Mouse (Mus musculus) midbrain, embryonic 14.5 days (tissue): ENCODE results near the gene Il22. TPM values are rescaled to one million over a fixed set of nuclear protein-coding genes. Genes with fewer than 3 reads are reported as not detected.
"Not testable (repeated sequence)": the region's sequence is repeated elsewhere in the genome, so short reads cannot be mapped to it uniquely, and the experiment has no call there.

Experiments used
- ATAC-seq: fragments of 200-750 bp; cut with Nextera tagmentation; 2 replicates; pipeline ENCODE4 v1.8.0; 2017; ENCODE audit warnings: moderate number of reproducible peaks, moderate library complexity; ENCODE audit not compliant: low FRiP score, low TSS enrichment
- DNase-seq: peaks from one replicate; pipeline ENCODE4 v3.0.0-alpha.2; 2015
- H3K27ac ChIP-seq: fragments of 300-500 bp; sonication (generic); replicated peaks from 2 replicates; pipeline ENCODE4 v1.5.1; 2014; ENCODE audit warnings: mild to moderate bottlenecking, low read depth, low read length, moderate library complexity
- H3K27me3 ChIP-seq: fragments of 300-500 bp; sonication (generic); 2 replicates; pipeline ENCODE4 v1.6.1; 2014; ENCODE audit warnings: low read length, control low read depth, mixed read lengths; ENCODE audit not compliant: control insufficient read depth, insufficient read depth
- H3K36me3 ChIP-seq: fragments of 300-500 bp; sonication (generic); 2 replicates; pipeline ENCODE4 v1.6.1; 2014; ENCODE audit warnings: low read length, control low read depth; ENCODE audit not compliant: control insufficient read depth, insufficient read depth
- H3K4me1 ChIP-seq: fragments of 300-500 bp; sonication (generic); 2 replicates; pipeline ENCODE4 v1.6.1; 2014; ENCODE audit warnings: mild to moderate bottlenecking, antibody characterized with exemption, low read length, control low read depth; ENCODE audit not compliant: control insufficient read depth, insufficient read depth
- H3K4me2 ChIP-seq: fragments of 300-500 bp; sonication (generic); 2 replicates; pipeline ENCODE4 v1.6.1; 2014; ENCODE audit warnings: mild to moderate bottlenecking, low read length, moderate library complexity
- H3K4me3 ChIP-seq: fragments of 300-500 bp; sonication (generic); replicated peaks from 2 replicates; pipeline ENCODE4 v1.5.1; 2014; ENCODE audit warnings: low read depth, low read length
- H3K9ac ChIP-seq: fragments of 300-500 bp; sonication (generic); replicated peaks from 2 replicates; pipeline ENCODE4 v1.6.1; 2014; ENCODE audit warnings: mild to moderate bottlenecking, low read length, moderate library complexity
- H3K9me3 ChIP-seq: fragments of 300-500 bp; sonication (generic); 2 replicates; pipeline ENCODE4 v1.6.1; 2016; ENCODE audit warnings: low read length, control low read depth, mixed read lengths; ENCODE audit not compliant: control insufficient read depth
- WGBS: fragments of 180-500 bp; shearing (Covaris S2); extraction: QIAGEN DNeasy Blood & Tissue Kit; methylation state at CpG from one replicate; pipeline ENCODE4 v1.1.7; 2014; 5-methylcytosine and 5-hydroxymethylcytosine counted together
- polyA plus RNA-seq: library from polyadenylated mRNA; unstranded; fragments of >200 nt; fragmentation: Nextera tagmentation; extraction: Ambion mirVana; gene quantifications from 2 replicates; pipeline ENCODE4 v1.2.1, GENCODE M21; 2014

Il22 gene
- not detected in 2 replicates for polyA plus RNA-seq

DNA sequence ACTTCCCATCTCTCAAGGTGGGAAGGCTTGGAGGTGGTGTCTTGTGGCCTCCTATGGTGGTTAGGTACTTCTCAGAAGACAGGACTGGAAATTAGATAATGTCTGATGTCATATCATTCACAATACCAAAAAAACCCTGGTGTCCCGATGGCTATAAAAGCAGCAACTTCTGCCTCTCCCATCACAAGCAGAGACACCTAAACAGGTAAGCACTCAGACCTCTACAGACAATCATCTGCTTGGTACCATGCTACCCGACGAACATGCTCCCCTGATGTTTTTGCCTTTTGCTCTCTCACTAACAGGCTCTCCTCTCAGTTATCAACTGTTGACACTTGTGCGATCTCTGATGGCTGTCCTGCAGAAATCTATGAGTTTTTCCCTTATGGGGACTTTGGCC lies at the start of gene Il22:
Il22 (plus strand) TSS at position 301 of the 400 bp plus-strand sequence.
- Histone ChIP-seq H3K4me2 (no peak within 1 kb of the TSS), H3K4me3 (no peak within 1 kb of the TSS), H3K4me1 (no peaks in the 10 kb centered on the region), H3K36me3 (no peaks in the 10 kb centered on the region), H3K9me3 (no peaks in the 10 kb centered on the region), H3K9ac (no peak within 1 kb of the TSS), H3K27me3 (no peaks in the 10 kb centered on the region), H3K27ac (no peak within 1 kb of the TSS)
- DNase-seq = no peak
- no peak for ATAC-seq
- 98% methylated on average over 4 of the region's 4 CpGs for WGBS

DNA sequence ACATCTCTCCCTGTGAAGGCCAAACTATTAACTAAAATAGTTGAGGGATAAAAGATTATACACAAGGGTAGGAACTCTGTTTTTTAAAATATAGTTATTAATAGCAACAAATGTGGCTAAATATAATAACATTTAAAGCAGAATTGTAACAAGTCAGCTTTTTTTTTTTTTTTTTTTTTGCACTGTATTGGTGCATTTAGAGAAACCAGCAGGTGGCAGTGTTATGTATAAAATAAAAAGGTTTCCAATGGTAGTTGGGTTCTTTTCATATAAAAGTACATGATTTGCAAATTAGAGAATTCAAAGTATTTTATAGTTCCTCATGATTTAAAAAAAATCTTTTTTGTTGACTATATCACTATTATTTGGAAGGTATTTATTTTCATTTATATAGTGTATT lies 48.8 kb upstream of the Il22 start:
- ATAC-seq (no peak), DNase-seq (peak; percentile 81)
- H3K36me3 ChIP-seq = peaks cover 58% of the 10 kb centered on the region

DNA sequence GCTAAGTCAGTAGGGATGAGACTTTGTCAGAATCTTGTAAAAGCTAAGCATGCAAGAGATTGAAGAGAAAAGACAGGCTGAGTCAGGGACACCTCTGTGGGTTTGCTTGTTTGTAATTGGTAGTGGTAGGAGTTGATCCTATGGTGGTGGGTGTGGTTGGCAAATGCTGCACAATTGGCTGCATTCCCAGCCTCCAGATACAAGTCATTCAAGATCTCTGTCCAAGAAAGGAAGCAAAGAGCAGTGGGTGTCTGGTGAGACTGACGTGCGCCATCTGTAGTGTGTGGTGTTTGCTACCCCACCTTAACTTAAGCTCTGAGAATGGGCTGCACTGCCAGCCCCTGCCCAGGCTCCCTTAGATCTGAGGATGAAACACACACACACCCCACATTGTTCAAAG lies 43.6 kb upstream of the Il22 start:
- Histone ChIP-seq H3K4me1 (no peaks in the 10 kb centered on the region), H3K9me3 (no peaks in the 10 kb centered on the region), H3K4me2 (no peak overlapping the region), H3K36me3 (peaks cover 76% of the 10 kb centered on the region), H3K9ac (no peak overlapping the region), H3K27me3 (no peaks in the 10 kb centered on the region), H3K27ac (no peak overlapping the region), H3K4me3 (no peak overlapping the region)
- ATAC-seq (no peak), DNase-seq (no peak)
- 97% methylated on average over 2 of the region's 2 CpGs for WGBS

More for the DNA sequence above, 48.8 kb upstream of the Il22 start:
- Histone ChIP-seq H3K4me3 (no peak overlapping the region), H3K4me2 (no peak overlapping the region), H3K9ac (no peak overlapping the region), H3K4me1 (no peaks in the 10 kb centered on the region), H3K27ac (no peak overlapping the region), H3K9me3 (no peaks in the 10 kb centered on the region), H3K27me3 (no peaks in the 10 kb centered on the region)

DNA sequence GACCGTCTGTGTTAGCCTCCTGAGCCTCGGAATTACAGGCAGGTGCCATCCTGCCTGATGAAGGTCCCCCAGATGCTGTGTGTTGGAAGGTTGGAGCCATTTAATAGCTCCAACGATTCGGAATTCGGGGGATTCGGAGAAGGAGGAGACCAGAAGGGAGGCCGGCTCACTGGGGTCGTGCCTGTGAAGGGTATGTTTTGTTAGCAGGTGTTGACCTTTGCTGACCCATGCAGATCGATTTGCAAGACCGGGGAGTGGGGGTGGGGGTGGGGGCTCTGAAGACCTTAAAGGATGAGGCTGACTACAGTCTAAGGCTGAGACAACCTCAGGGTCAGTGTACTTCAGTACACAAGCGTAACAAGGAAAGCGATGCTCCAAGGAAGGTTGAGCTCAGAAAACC lies 35.5 kb upstream of the Il22 start:
- Histone ChIP-seq H3K27me3 (no peaks in the 10 kb centered on the region), H3K9ac (no peak overlapping the region), H3K4me1 (no peaks in the 10 kb centered on the region), H3K9me3 (no peaks in the 10 kb centered on the region), H3K4me3 (no peak overlapping the region), H3K4me2 (no peak overlapping the region), H3K27ac (no peak overlapping the region), H3K36me3 (peaks cover 44% of the 10 kb centered on the region)
- no peak for DNase-seq
- no peak for ATAC-seq
- 70% methylated on average over 12 of the region's 12 CpGs for WGBS

DNA sequence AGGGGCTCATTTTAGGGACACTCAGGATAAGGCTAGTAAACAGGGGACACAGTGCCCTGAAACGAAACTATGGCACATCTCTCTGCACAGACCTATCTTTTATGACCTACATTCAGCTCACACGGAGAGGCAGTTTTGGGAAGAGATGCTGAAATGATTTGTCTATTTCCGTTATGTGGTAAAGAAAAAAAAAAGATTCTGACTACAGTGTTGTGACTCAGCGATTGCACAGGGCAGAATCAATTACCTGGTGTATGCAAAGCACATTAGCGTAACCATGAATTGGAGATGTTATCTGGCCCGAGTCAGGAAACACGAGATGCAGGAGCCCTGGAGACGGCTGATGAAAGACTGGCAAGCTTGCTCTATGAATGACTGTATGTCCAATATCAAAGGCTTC lies 32.3 kb upstream of the Il22 start:
- Histone ChIP-seq H3K9me3 (no peaks in the 10 kb centered on the region), H3K36me3 (peaks cover 17% of the 10 kb centered on the region), H3K9ac (no peak overlapping the region), H3K27ac (no peak overlapping the region), H3K4me3 (no peak overlapping the region), H3K4me1 (no peaks in the 10 kb centered on the region), H3K4me2 (no peak overlapping the region), H3K27me3 (no peaks in the 10 kb centered on the region)
- WGBS = 78% methylated on average over 8 of the region's 8 CpGs
- ATAC-seq = no peak
- DNase-seq = peak; percentile 20

DNA sequence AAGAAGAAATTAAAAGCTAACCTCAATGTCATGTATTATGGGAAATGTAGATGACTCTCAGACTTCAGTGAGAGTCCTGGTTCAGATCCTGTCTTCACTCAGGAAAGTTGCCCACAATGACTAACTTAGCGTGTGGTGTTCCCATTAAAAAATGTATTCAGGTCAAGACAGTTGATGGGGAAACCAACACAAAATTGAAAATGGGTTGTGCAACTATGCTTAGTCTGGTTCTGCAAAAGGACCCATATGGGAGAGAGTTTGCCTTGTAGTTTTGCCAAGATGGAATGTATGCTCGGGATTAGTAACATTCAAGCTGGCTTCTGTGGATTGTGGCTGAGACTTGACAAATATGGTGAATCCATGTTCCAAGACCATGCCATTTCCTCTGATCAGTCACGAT lies 31.9 kb upstream of the Il22 start:
- no peak overlapping the region for H3K4me3 ChIP-seq

DNA sequence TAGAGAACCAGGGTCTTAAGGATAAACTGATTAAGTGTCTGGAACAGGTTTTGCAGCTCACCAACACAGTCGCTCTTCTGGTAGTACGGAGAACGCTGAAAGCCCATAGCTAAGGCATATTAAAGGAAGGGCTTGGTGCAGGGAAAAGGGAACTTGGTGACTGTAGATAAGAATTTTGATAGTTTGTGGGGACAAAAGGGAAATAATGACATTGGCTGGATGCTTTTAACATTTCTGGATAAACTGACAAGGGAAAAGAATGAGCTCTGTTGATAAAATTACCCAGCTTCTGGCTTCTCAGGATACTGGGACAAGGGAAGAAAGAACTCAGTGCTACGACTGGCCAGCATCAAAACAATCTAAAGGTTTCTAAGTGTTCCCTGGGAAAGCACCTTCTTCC lies 29.2 kb upstream of the Il22 start:
- not testable (repeated sequence) for DNase-seq

More for the DNA sequence above, 31.9 kb upstream of the Il22 start:
- H3K27me3 ChIP-seq = no peaks in the 10 kb centered on the region
- H3K9me3 ChIP-seq = no peaks in the 10 kb centered on the region
- DNase-seq (no peak), ATAC-seq (no peak)
- no peak overlapping the region for H3K4me2 ChIP-seq
- H3K4me1 ChIP-seq = no peaks in the 10 kb centered on the region
- peaks cover 12% of the 10 kb centered on the region for H3K36me3 ChIP-seq
- no peak overlapping the region for H3K27ac ChIP-seq
- 96% methylated on average over 3 of the region's 3 CpGs for WGBS
- no peak overlapping the region for H3K9ac ChIP-seq

DNA sequence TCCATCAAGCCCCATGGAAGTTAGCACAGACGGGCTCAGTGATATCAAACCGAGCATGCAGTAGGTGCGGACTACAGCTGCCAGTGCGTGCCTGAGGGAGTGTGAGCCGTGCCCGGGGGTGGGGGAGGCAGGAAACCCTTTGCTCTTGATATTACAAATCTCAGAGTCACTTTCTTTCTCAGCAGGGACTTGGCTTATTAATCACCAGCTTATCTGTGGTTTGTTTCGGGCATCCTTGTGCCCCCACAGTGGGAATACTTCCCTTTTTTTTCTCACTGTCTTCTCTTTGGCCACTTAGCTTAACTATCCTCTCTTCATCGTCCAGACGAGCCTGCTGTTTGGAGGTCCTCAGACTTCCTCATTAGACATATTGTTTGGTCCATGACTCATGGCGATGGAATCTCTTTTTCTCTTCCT lies 26.0 kb upstream of the Il22 start:
- DNase-seq (no peak), ATAC-seq (no peak)
- WGBS = 89% methylated on average over 10 of the region's 10 CpGs
- Histone ChIP-seq H3K27me3 (no peaks in the 10 kb centered on the region), H3K27ac (no peak overlapping the region), H3K9ac (no peak overlapping the region), H3K36me3 (no peaks in the 10 kb centered on the region), H3K4me2 (no peak overlapping the region), H3K9me3 (no peaks in the 10 kb centered on the region), H3K4me3 (no peak overlapping the region), H3K4me1 (no peaks in the 10 kb centered on the region)

More for the DNA sequence above, 29.2 kb upstream of the Il22 start:
- not testable (repeated sequence) for H3K36me3 ChIP-seq, H3K4me1 ChIP-seq, H3K4me3 ChIP-seq, ATAC-seq, H3K9me3 ChIP-seq, H3K27me3 ChIP-seq, H3K27ac ChIP-seq, H3K9ac ChIP-seq, H3K4me2 ChIP-seq
- WGBS = 82% methylated on average over 4 of the region's 4 CpGs

DNA sequence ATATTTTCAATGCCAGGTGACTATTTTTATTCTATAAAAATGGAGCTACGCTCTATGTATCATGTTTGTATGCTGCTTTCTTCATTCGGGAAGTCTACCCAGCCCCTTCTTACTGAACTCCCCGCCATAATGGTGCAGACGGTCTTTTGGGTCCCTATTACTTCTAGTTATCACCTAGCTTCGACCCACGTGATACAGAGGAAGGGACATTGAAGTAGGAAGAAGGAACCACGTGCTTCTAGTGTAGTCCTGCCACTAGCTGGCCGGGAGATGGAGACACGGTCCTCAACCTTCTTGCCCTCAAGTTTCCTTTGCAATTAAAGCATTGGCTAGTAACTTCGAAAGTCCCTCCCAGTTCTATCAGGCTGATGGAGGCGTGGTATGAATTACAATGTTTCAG lies 25.5 kb upstream of the Il22 start:
- no peak for DNase-seq
- no peak for ATAC-seq

More for the DNA sequence above, 25.5 kb upstream of the Il22 start:
- no peak overlapping the region for H3K9ac ChIP-seq
- no peaks in the 10 kb centered on the region for H3K27me3 ChIP-seq
- WGBS = 90% methylated on average over 11 of the region's 11 CpGs
- no peak overlapping the region for H3K4me2 ChIP-seq
- H3K4me1 ChIP-seq = no peaks in the 10 kb centered on the region
- H3K36me3 ChIP-seq = no peaks in the 10 kb centered on the region
- no peak overlapping the region for H3K27ac ChIP-seq
- no peak overlapping the region for H3K4me3 ChIP-seq
- H3K9me3 ChIP-seq = no peaks in the 10 kb centered on the region
